ENCODE assay signal across 9 mouse cellular contexts in genomic region chr8:111090126-111090525, GRCm38 (mm10). TPM values are rescaled to one million over a fixed set of nuclear protein-coding genes. Genes with fewer than 3 reads are reported as not detected.
DNase-seq lines count a peak whose midpoint lies in the region; ATAC-seq and TF ChIP-seq lines count a peak whose summit lies in the region.
"Had no signal": no experiment of that assay in that cellular context is flagged by ENCODE, and none has a peak within 500 bp of the region (broad histone marks: within the 10 kb centered on the region; RNA-seq: fewer than 3 reads in every experiment).

No protein-coding gene starts in this region.

- no peak for ATAC-seq in midbrain, embryonic 15.5 days (replicated peaks)
- ATAC-seq in embryonic facial prominence, embryonic 14.5 days (ENCODE audit: low read depth), result no peak

- no peaks in the 10 kb centered on the region for H3K27me3 ChIP-seq in midbrain, embryonic 10.5 days (ENCODE audit: low read depth, poor library complexity, severe bottlenecking)
- H3K27me3 ChIP-seq in midbrain, embryonic 15.5 days (replicated peaks), result no peaks in the 10 kb centered on the region
- no peaks in the 10 kb centered on the region for H3K27me3 ChIP-seq in embryonic facial prominence, embryonic 14.5 days (replicated peaks; ENCODE audit: control insufficient read depth, insufficient read depth, low read length)
- H3K27me3 ChIP-seq in liver, adult 2 months (ENCODE audit: control insufficient read depth, insufficient read depth, low read length), result no peaks in the 10 kb centered on the region

- no peak for TF ChIP-seq POLR2A in bone marrow macrophage, adult 2 months (IDR thresholded peaks at IDR 0.05; ENCODE audit: borderline replicate concordance, low read depth, low read length)
- TF ChIP-seq POLR2A in liver, adult 2 months (IDR thresholded peaks at IDR 0.05; ENCODE audit: extremely low read depth, insufficient read depth, low read length), result no peak

- peak; percentile 70 for TF ChIP-seq CTCF in bone marrow macrophage, adult 2 months (IDR thresholded peaks at IDR 0.05; ENCODE audit: low read depth, low read length)
- peak; percentile 75; the same call in 1 of the 2 replicates for TF ChIP-seq CTCF in liver, adult 2 months (IDR thresholded peaks at IDR 0.05; ENCODE audit: low read depth, low read length)

- no peaks in the 10 kb centered on the region for H3K36me3 ChIP-seq in midbrain, embryonic 10.5 days
- no peaks in the 10 kb centered on the region for H3K36me3 ChIP-seq in midbrain, embryonic 15.5 days (replicated peaks)
- no peaks in the 10 kb centered on the region for H3K36me3 ChIP-seq in embryonic facial prominence, embryonic 14.5 days (ENCODE audit: control insufficient read depth, insufficient read depth, low read length)
- H3K36me3 ChIP-seq in liver, adult 2 months (ENCODE audit: control insufficient read depth, insufficient read depth, low read length), result no peaks in the 10 kb centered on the region

- no peak overlapping the region for H3K4me3 ChIP-seq in midbrain, embryonic 10.5 days
- no peak overlapping the region for H3K4me3 ChIP-seq in midbrain, embryonic 15.5 days
- no peak overlapping the region for H3K4me3 ChIP-seq in bone marrow macrophage, adult 2 months (ENCODE audit: insufficient read depth, low read length)
- no peak overlapping the region for H3K4me3 ChIP-seq in embryonic facial prominence, embryonic 14.5 days (ENCODE audit: low read depth, low read length)
- no peak overlapping the region for H3K4me3 ChIP-seq in liver, adult 2 months (ENCODE audit: insufficient read depth, low read depth, low read length)

- H3K27ac ChIP-seq in midbrain, embryonic 10.5 days (replicated peaks), result no peak overlapping the region
- no peak overlapping the region for H3K27ac ChIP-seq in midbrain, embryonic 15.5 days
- no peak overlapping the region for H3K27ac ChIP-seq in bone marrow macrophage, adult 2 months (ENCODE audit: insufficient read depth, low read depth, low read length)
- no peak overlapping the region for H3K27ac ChIP-seq in embryonic facial prominence, embryonic 14.5 days (replicated peaks; ENCODE audit: low read depth, low read length)
- no peak overlapping the region for H3K27ac ChIP-seq in liver, adult 2 months (replicated peaks; ENCODE audit: insufficient read depth, low read depth, low read length)

- no peaks in the 10 kb centered on the region for H3K9me3 ChIP-seq in midbrain, embryonic 10.5 days (replicated peaks)
- no peaks in the 10 kb centered on the region for H3K9me3 ChIP-seq in midbrain, embryonic 15.5 days
- no peaks in the 10 kb centered on the region for H3K9me3 ChIP-seq in embryonic facial prominence, embryonic 14.5 days (ENCODE audit: control insufficient read depth, low read length)

- peak; percentile 80 for DNase-seq in midbrain, embryonic 10.5 days (ENCODE audit: low spot score)
- DNase-seq in embryonic facial prominence, embryonic 14.5 days (ENCODE audit: low spot score), result peak; percentile 83
- DNase-seq in kidney, adult 8-10 months, result peak; percentile 35 to 55
- peak; percentile 59 for DNase-seq in liver, adult 2 months (ENCODE audit: extremely low read depth, low read depth, low spot score)
- DNase-seq in ovary, postnatal 14 days (ENCODE audit: low spot score), result peak; percentile 70
- DNase-seq in thymus, postnatal 0 days (ENCODE audit: low spot score), result peak; percentile 77

- no peak overlapping the region for H3K4me2 ChIP-seq in midbrain, embryonic 15.5 days
- no peak overlapping the region for H3K4me2 ChIP-seq in embryonic facial prominence, embryonic 14.5 days (ENCODE audit: low read depth, low read length)

- 0% methylated on average over 2 of the region's 2 CpGs for WGBS in midbrain, embryonic 10.5 days
- 0% methylated on average over 2 of the region's 2 CpGs for WGBS in midbrain, embryonic 15.5 days
- WGBS in embryonic facial prominence, embryonic 14.5 days, result 2% methylated on average over 2 of the region's 2 CpGs
- WGBS in liver, adult 2 months, result 1% methylated on average over 2 of the region's 2 CpGs

- no peak overlapping the region for H3K9ac ChIP-seq in midbrain, embryonic 15.5 days
- no peak overlapping the region for H3K9ac ChIP-seq in embryonic facial prominence, embryonic 14.5 days (ENCODE audit: low read depth, low read length)
- no peak overlapping the region for H3K9ac ChIP-seq in liver, adult 2 months (ENCODE audit: low read depth, low read length)

- H3K79me2 ChIP-seq in liver, adult 2 months (ENCODE audit: control insufficient read depth, insufficient read depth, low read length), result no peaks in the 10 kb centered on the region

- H3K4me1 ChIP-seq in midbrain, embryonic 10.5 days, result peaks cover 9% of the 10 kb centered on the region
- peaks cover 6% of the 10 kb centered on the region for H3K4me1 ChIP-seq in midbrain, embryonic 15.5 days
- peaks cover 5% of the 10 kb centered on the region for H3K4me1 ChIP-seq in bone marrow macrophage, adult 2 months (ENCODE audit: control insufficient read depth, insufficient read depth, low read length)
- H3K4me1 ChIP-seq in embryonic facial prominence, embryonic 14.5 days (ENCODE audit: control insufficient read depth, insufficient read depth, low read length), result no peaks in the 10 kb centered on the region
- peaks cover 2% of the 10 kb centered on the region; the same call in 1 of the 2 replicates for H3K4me1 ChIP-seq in liver, adult 2 months (ENCODE audit: control insufficient read depth, insufficient read depth, low read length)

RNA-seq across cellular contexts. Expression of gene Clec18a, which starts 2.1 kb away (rescaled TPM):
- 1.1 and 2.0 TPM in 2 replicates for polyA plus RNA-seq in midbrain, embryonic 10.5 days (2016; fragmentation: Nextera tagmentation; extraction: Ambion mirVana)
- 0.53 and 0.93 TPM in 2 replicates for polyA plus RNA-seq in midbrain, embryonic 15.5 days (2015; fragmentation: Nextera tagmentation; extraction: Ambion mirVana)
- polyA plus RNA-seq in bone marrow macrophage, adult 2 months (2012; ENCODE audit: insufficient read depth, insufficient read length, missing spikeins), result not detected in 2 replicates
- 0.68 and 0.97 TPM in 2 replicates for polyA plus RNA-seq in embryonic facial prominence, embryonic 14.5 days (2014; fragmentation: Nextera tagmentation; extraction: Ambion mirVana)
- total RNA-seq in liver, adult 2 months (2014; rRNA removed), result not detected in 2 replicates
- not detected in 2 replicates for polyA plus RNA-seq in liver, adult 2 months (2012; rRNA removed)
- 0.18 TPM in 1 of 2 replicates, not detected in the other for polyA plus RNA-seq in thymus, postnatal 0 days (2015; fragmentation: Nextera tagmentation; extraction: Ambion mirVana)

RNA-seq across cellular contexts. Expression of gene Pdpr, which starts 4.3 kb away (rescaled TPM):
- polyA plus RNA-seq in midbrain, embryonic 10.5 days (2016; fragmentation: Nextera tagmentation; extraction: Ambion mirVana), result 11.9 and 13.2 TPM in 2 replicates
- polyA plus RNA-seq in midbrain, embryonic 15.5 days (2015; fragmentation: Nextera tagmentation; extraction: Ambion mirVana), result 10.4 and 10.8 TPM in 2 replicates
- polyA plus RNA-seq in bone marrow macrophage, adult 2 months (2012; ENCODE audit: insufficient read depth, insufficient read length, missing spikeins), result 8.1 and 11.3 TPM in 2 replicates
- polyA plus RNA-seq in embryonic facial prominence, embryonic 14.5 days (2014; fragmentation: Nextera tagmentation; extraction: Ambion mirVana), result 7.0 and 7.4 TPM in 2 replicates
- 18.3 and 18.4 TPM in 2 replicates for total RNA-seq in liver, adult 2 months (2014; rRNA removed)
- 7.7 and 9.6 TPM in 2 replicates for polyA plus RNA-seq in liver, adult 2 months (2012; rRNA removed)
- 8.9 and 11.3 TPM in 2 replicates for polyA plus RNA-seq in thymus, postnatal 0 days (2015; fragmentation: Nextera tagmentation; extraction: Ambion mirVana)

RNA-seq across cellular contexts. Expression of gene Exosc6, which starts 34.0 kb away (rescaled TPM):
- 6.1 and 14.4 TPM in 2 replicates for polyA plus RNA-seq in midbrain, embryonic 10.5 days (2016; fragmentation: Nextera tagmentation; extraction: Ambion mirVana)
- not detected in 2 replicates for polyA plus RNA-seq in midbrain, embryonic 15.5 days (2015; fragmentation: Nextera tagmentation; extraction: Ambion mirVana)
- not detected in 2 replicates for polyA plus RNA-seq in bone marrow macrophage, adult 2 months (2012; ENCODE audit: insufficient read depth, insufficient read length, missing spikeins)
- 11.4 and 13.1 TPM in 2 replicates for polyA plus RNA-seq in embryonic facial prominence, embryonic 14.5 days (2014; fragmentation: Nextera tagmentation; extraction: Ambion mirVana)
- total RNA-seq in liver, adult 2 months (2014; rRNA removed), result not detected in 2 replicates
- not detected in 2 replicates for polyA plus RNA-seq in liver, adult 2 months (2012; rRNA removed)
- 32.3 and 36.7 TPM in 2 replicates for polyA plus RNA-seq in thymus, postnatal 0 days (2015; fragmentation: Nextera tagmentation; extraction: Ambion mirVana)
- polyA plus RNA-seq: gonadal fat pad, adult 2 months had no signal

RNA-seq across cellular contexts. Expression of gene Aars, which starts 57.2 kb away (rescaled TPM):
- polyA plus RNA-seq in midbrain, embryonic 10.5 days (2016; fragmentation: Nextera tagmentation; extraction: Ambion mirVana), result 75.6 and 79.8 TPM in 2 replicates
- 86.1 and 91.0 TPM in 2 replicates for polyA plus RNA-seq in midbrain, embryonic 15.5 days (2015; fragmentation: Nextera tagmentation; extraction: Ambion mirVana)
- 20.8 and 27.2 TPM in 2 replicates for polyA plus RNA-seq in bone marrow macrophage, adult 2 months (2012; ENCODE audit: insufficient read depth, insufficient read length, missing spikeins)
- polyA plus RNA-seq in embryonic facial prominence, embryonic 14.5 days (2014; fragmentation: Nextera tagmentation; extraction: Ambion mirVana), result 48.9 and 53.2 TPM in 2 replicates
- 60.1 and 60.5 TPM in 2 replicates for total RNA-seq in liver, adult 2 months (2014; rRNA removed)
- 56.6 and 56.9 TPM in 2 replicates for polyA plus RNA-seq in liver, adult 2 months (2012; rRNA removed)
- 33.1 and 33.2 TPM in 2 replicates for polyA plus RNA-seq in thymus, postnatal 0 days (2015; fragmentation: Nextera tagmentation; extraction: Ambion mirVana)

RNA-seq across cellular contexts. Expression of gene Ddx19b, which starts 58.6 kb away (rescaled TPM):
- 11.4 and 11.6 TPM in 2 replicates for polyA plus RNA-seq in midbrain, embryonic 10.5 days (2016; fragmentation: Nextera tagmentation; extraction: Ambion mirVana)
- polyA plus RNA-seq in midbrain, embryonic 15.5 days (2015; fragmentation: Nextera tagmentation; extraction: Ambion mirVana), result 7.9 and 8.0 TPM in 2 replicates
- 5.5 and 6.4 TPM in 2 replicates for polyA plus RNA-seq in bone marrow macrophage, adult 2 months (2012; ENCODE audit: insufficient read depth, insufficient read length, missing spikeins)
- 5.2 and 5.5 TPM in 2 replicates for polyA plus RNA-seq in embryonic facial prominence, embryonic 14.5 days (2014; fragmentation: Nextera tagmentation; extraction: Ambion mirVana)
- total RNA-seq in liver, adult 2 months (2014; rRNA removed), result 5.8 and 7.1 TPM in 2 replicates
- 3.3 and 3.4 TPM in 2 replicates for polyA plus RNA-seq in liver, adult 2 months (2012; rRNA removed)
- 10.2 and 10.6 TPM in 2 replicates for polyA plus RNA-seq in thymus, postnatal 0 days (2015; fragmentation: Nextera tagmentation; extraction: Ambion mirVana)
